Mouse (Mus musculus): ENCODE data around the gene Rpl36-ps4.

Gene Rpl36-ps4

DNA sequence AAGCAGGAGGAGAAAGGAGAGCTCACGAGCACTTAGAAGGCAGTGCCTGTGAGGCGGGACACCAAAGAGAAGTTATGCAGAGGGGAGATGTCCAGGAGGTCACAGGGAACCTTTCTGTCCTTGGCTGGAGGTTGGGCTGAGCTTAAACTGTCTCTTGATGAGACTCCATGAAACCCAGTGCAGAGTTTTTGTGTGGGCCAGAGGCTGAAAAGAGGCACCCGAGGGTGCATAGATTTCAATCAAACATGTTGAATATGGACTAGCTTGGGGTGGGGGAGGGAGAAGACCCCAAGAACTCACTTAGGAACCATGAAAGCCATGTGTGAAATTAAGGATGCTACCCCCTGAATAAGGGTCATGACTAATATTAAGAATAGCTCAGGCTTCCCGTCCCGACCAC lies at the start of gene Rpl36-ps4:
Rpl36-ps4 (plus strand) TSS at position 301 of the 400 bp plus-strand sequence.
- no peak for DNase-seq (ENCODE audit: low spot score in 2 of 2)

DNA sequence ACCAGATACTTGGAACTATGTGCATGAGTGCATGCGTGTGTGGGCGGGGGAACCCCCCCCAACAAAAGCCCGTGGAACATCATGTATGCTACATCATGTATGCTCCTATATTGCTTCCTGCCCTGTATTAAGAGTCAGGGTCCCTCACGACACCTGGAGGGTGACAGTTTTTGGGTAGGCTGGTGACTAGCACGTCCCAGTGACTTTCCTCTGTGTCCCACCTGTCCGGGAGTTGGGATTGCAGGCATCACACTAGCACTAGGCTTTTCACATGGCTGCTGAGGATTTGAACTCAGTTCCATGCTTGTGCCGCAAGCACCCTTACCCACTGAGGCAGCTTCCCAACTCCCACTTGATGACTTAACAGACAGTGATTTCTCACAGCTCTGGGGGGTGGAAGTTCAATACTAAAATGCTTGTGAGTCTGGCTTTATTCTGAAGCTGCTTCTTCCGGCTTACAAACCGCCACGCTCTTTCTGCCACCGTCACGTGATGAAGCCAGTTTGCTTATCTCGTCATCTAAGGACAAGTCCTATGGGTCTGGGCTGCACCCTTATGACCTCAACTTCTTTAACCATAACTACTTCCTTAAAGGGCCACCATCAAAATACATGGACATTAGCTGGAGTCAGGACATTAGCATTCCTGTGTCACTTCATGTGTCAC lies 49.2 kb upstream of the Rpl36-ps4 start:
- DNase-seq (ENCODE audit: low spot score in 2 of 2): no peak

DNA sequence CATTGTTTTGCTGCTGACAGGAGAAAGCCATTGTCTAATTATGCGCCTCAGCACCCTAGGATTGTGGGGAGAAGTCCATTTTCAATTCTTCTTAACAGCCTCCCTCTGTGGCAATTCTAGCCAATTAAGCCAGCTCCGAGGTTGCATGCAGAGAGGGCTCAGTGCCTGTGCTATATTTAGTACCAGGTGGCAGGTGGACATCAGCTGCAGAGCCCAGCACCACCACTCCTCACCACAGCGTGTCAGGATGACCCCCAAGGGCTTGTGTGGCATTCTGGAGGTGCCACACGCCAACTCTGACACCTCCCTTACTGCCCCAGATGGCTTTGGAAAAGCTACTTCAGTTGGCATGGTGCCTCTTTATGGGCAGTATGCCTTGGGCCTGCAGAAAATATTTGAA lies 48.5 kb upstream of the Rpl36-ps4 start:
- DNase-seq (ENCODE audit: low spot score in 2 of 2): no peak

DNA sequence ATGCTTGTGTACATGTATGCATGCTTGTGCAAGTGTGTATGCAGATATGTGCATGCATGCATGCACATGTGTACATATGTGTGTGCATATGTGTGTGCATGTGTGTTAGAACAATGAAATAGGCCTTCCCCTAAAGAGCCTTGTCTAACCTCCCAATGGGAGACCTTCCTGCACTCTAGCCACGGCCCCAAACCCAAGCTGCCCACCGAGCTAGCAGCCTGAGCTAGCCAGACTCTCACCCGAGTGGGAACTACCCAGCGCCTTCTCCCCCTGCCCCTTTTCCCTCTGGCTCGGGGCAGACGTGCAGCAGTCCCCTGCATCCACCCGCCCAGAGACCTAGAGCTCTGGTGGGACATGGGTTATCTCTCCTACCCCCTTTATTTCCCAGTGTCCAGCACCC lies 47.3 kb upstream of the Rpl36-ps4 start:
- no peak for DNase-seq (ENCODE audit: low spot score in 2 of 2)

GRCm38 (mm10) chr17:87873943-87874342 lies 46.8 kb upstream of the Rpl36-ps4 start:
- no peak for DNase-seq (ENCODE audit: low spot score in 2 of 2)

DNA sequence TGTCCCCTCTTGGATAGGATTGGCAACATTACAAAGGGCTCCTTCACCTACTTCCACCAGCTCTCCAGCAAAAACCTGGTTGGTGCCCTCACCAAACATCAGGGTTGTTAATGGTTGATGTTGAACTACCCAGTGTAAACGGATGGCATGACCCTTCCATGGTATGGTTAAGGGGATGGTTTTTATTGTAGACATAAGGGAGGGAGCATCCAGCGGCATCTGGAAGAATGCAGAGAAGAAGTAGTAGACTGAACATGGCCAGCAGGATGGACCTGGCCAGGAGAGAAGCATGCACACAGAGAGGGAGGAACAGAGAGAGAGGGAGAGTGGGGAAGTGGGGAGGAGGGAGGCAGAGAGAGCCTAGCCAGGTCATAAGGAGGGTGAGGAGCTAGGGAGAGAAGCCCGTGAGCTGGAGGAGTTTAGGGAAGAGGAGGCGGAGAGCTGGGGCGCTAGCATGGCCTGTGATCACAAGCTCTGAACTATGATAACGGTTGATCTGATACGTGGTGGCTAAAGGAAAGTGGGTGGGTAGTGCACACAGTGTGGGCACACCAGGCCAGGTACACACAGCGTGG lies 45.3 kb upstream of the Rpl36-ps4 start:
- no peak for DNase-seq (ENCODE audit: low spot score in 2 of 2)

- no peak for DNase-seq (ENCODE audit: low spot score in 2 of 2)
Measured at GRCm38 (mm10) chr17:87876295-87877000, 44.3 kb upstream of the Rpl36-ps4 start.

DNA sequence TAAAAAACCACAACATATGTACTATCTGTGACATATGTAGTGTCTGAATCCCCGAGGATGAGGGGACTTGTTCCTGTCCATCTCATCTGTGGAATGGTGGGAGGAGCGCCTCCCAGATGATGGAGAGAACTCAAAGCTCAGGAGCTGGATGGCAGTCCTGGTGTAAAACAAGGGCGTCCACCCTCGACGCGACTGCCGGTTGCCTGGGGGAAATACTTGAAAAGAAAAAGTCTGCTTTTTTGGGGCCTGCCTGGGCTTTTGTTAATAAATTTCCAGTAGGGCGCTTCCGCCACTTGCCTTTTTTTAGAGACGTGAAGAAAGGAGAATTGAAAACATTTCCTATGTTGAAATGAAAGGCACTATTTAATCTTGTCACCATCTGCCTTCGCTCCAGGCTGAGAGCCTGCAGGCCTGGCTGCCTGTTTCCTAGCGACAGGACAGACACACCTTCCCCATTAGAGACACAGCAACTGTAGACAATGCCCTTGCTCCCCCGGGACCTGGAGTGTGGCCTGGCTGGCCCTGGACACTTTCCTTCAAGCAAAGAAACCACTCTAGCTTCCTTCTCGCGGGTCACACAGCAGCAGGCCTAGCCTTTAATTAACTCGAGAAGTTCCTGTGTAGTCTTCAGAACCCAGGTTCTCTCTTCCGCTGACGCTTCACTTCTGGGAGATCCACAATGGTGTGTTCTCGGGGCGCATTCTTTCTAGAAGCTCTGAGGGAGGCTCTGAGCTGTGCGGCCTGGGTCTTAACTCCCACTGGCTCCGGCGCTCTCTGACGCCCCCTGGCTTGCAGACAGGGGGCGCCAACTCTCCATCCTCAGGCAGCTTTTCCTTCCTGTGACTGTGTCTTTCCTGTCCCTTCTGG lies 43.3 kb upstream of the Rpl36-ps4 start:
- DNase-seq (ENCODE audit: low spot score in 2 of 2): peak in 1 of 2 experiments; percentile 43

GRCm38 (mm10) chr17:87878556-87879483 lies 42.0 kb upstream of the Rpl36-ps4 start:
- no peak for DNase-seq (ENCODE audit: low spot score in 2 of 2)

DNA sequence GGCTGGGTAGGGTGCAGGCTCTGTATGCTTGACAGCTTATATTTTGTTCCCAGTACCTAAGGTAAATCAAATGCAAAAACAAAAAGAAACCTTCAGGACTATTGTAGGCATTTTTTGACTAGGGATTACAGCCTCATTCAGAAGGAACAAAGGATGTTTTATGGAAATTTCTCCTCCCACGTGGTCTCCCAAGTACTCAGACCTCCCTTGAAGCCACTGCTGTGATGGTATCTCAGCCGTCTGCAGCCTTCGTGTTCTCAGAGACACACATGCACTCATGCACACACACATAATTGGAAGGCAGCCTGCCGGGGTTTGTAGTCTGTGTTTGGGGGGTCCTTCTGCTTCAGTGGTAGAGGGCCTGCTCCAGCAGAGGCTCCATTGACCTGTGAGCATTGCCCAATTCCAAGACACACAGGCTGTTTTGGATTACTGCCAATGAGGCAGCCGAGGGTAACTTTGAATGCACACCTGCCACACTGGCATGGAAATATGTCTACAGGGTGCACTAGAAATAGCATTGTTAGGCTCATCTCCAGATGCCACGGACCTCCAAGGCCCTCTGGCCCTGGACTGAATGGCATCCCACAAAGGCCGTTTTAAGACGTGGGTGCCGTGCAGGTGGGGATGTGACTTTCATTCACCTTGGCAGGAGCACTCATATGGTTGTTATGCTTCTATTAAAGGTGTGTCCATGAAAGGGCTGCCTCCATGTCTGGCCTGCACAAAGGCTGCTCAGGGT lies 41.1 kb upstream of the Rpl36-ps4 start:
- DNase-seq (ENCODE audit: low spot score in 2 of 2): no peak

- peak; percentile 13 to 61 for DNase-seq (ENCODE audit: low spot score in 2 of 2)
Measured at GRCm38 (mm10) chr17:87882594-87882993, 38.2 kb upstream of the Rpl36-ps4 start.

- no peak for DNase-seq (ENCODE audit: low spot score in 2 of 2)
Measured at GRCm38 (mm10) chr17:87897175-87897574, 23.6 kb upstream of the Rpl36-ps4 start.

GRCm38 (mm10) chr17:87900677-87901076 lies 20.1 kb upstream of the Rpl36-ps4 start:
- no peak for DNase-seq (ENCODE audit: low spot score in 2 of 2)

GRCm38 (mm10) chr17:87901163-87901562 lies 19.6 kb upstream of the Rpl36-ps4 start:
- DNase-seq (ENCODE audit: low spot score in 2 of 2): no peak

GRCm38 (mm10) chr17:87903213-87903612 lies 17.6 kb upstream of the Rpl36-ps4 start:
- DNase-seq (ENCODE audit: low spot score in 2 of 2): no peak

DNA sequence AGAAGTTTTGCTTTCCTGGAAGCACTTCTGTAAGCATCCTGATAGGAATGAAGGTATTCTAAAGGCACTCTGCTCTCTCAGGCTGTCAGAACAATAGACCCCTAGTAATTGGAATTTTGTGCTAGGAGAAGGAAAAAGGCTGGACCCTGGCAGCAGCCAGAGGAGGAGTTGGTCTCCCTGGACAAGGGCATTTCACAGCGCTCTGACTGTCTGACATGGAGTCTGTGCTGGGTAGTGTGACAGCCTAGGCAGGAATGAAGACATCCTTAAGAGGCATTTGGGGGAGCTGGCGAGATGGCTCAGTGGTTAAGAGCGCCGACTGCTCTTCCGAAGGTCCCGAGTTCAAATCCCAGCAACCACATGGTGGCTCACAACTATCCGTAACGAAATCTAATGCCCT lies 17.1 kb upstream of the Rpl36-ps4 start:
- DNase-seq (ENCODE audit: low spot score in 2 of 2): no peak

DNA sequence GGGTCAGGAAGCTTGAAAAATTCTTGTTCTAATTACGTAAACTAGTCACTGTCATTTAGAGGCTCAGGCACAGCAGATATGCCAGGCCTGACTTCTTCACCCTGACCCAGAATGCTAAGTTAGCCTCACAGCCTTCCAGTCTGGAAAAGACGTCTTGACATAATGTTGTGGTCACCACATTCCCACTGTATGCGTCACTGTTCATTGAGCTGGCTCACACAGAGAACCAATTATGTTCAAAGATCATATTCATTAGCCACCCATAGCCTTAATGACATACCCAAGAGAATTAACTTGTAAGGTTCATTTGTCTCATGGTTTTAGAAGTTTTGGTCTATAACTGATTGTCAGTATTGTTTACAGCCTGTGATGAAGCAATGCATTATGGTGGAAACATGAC lies 5.4 kb upstream of the Rpl36-ps4 start:
- no peak for DNase-seq (ENCODE audit: low spot score in 2 of 2)

- no peak for DNase-seq (ENCODE audit: low spot score in 2 of 2)
Measured at GRCm38 (mm10) chr17:87918121-87918520, 2.7 kb upstream of the Rpl36-ps4 start.

DNA sequence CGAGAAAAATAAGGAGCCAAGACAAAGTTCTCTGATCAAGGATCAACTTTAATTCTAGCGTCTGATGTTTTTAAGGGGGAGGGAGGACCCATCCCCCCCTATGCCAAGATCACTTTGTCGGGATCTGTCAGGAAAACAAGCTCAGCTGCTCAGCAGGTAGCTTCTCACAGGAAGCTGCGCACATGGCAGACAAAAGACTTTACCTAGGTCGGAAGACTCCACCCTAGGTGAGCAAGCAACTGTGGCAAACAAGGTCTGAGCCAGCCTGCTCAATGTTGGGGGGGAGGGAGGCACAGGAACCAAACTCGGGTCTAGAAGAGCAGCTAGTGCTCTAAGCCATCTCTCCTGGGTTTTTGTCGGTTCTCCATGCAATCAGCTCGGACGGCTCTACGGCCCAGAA lies 13.5 kb downstream of the Rpl36-ps4 start:
- DNase-seq (ENCODE audit: low spot score in 2 of 2): no peak

- no peak for DNase-seq (ENCODE audit: low spot score in 2 of 2)
Measured at GRCm38 (mm10) chr17:87934736-87935135, 14.0 kb downstream of the Rpl36-ps4 start.
